Mouse (Mus musculus): ENCODE measurements around the gene Cdc42bpb. TPM values are rescaled to one million over a fixed set of nuclear protein-coding genes. Genes with fewer than 3 reads are reported as not detected.

The Cdc42bpb gene
- polyA plus RNA-seq, 1 experiment from 2014 or later = 29.3 TPM

GRCm38 (mm10) chr12:111333020-111333605 lies 44.4 kb downstream of the Cdc42bpb start:
- no peaks in the 10 kb centered on the region for H3K27me3 ChIP-seq (ENCODE audit: control insufficient read depth, insufficient read depth, low read length)
- H3K9ac ChIP-seq (ENCODE audit: low read length) = no peak overlapping the region
- no peaks in the 10 kb centered on the region for H3K4me1 ChIP-seq (ENCODE audit: control insufficient read depth, insufficient read depth, low read length)
- WGBS = 81% methylated on average over 15 of the region's 15 CpGs
- H3K9me3 ChIP-seq (replicated peaks; ENCODE audit: control insufficient read depth, low read length) = no peaks in the 10 kb centered on the region
- H3K36me3 ChIP-seq (ENCODE audit: control insufficient read depth, insufficient read depth, low read length) = peaks cover 8% of the 10 kb centered on the region
- no peak for ATAC-seq (ENCODE audit: insufficient read depth, low FRiP score)
- H3K4me3 ChIP-seq (replicated peaks; ENCODE audit: low read length) = no peak overlapping the region
- H3K4me2 ChIP-seq (ENCODE audit: low read depth, low read length) = no peak overlapping the region
- no peak overlapping the region for H3K27ac ChIP-seq (ENCODE audit: low read length)

- H3K9ac ChIP-seq (ENCODE audit: low read length) = no peak overlapping the region
- no peaks in the 10 kb centered on the region for H3K27me3 ChIP-seq (ENCODE audit: control insufficient read depth, insufficient read depth, low read length)
- ATAC-seq (ENCODE audit: insufficient read depth, low FRiP score) = no peak
- H3K4me1 ChIP-seq (ENCODE audit: control insufficient read depth, insufficient read depth, low read length) = no peaks in the 10 kb centered on the region
- peaks cover 8% of the 10 kb centered on the region for H3K36me3 ChIP-seq (ENCODE audit: control insufficient read depth, insufficient read depth, low read length)
- 89% methylated on average over 11 of the region's 11 CpGs for WGBS
- H3K9me3 ChIP-seq (replicated peaks; ENCODE audit: control insufficient read depth, low read length) = no peaks in the 10 kb centered on the region
- H3K4me3 ChIP-seq (replicated peaks; ENCODE audit: low read length) = no peak overlapping the region
- no peak overlapping the region for H3K4me2 ChIP-seq (ENCODE audit: low read depth, low read length)
- no peak overlapping the region for H3K27ac ChIP-seq (ENCODE audit: low read length)
Observed at GRCm38 (mm10) chr12:111332443-111332842, 45.1 kb downstream of the Cdc42bpb start.

- Histone ChIP-seq H3K27me3 (ENCODE audit: control insufficient read depth, insufficient read depth, low read length) (no peaks in the 10 kb centered on the region), H3K27ac (ENCODE audit: low read length) (no peak overlapping the region), H3K9me3 (replicated peaks; ENCODE audit: control insufficient read depth, low read length) (no peaks in the 10 kb centered on the region), H3K4me3 (replicated peaks; ENCODE audit: low read length) (no peak overlapping the region), H3K9ac (ENCODE audit: low read length) (no peak overlapping the region), H3K4me1 (ENCODE audit: control insufficient read depth, insufficient read depth, low read length) (no peaks in the 10 kb centered on the region), H3K4me2 (ENCODE audit: low read depth, low read length) (no peak overlapping the region), H3K36me3 (ENCODE audit: control insufficient read depth, insufficient read depth, low read length) (peaks cover 12% of the 10 kb centered on the region; the same call in 1 of the 2 replicates)
- 93% methylated on average over 9 of the region's 9 CpGs for WGBS
- ATAC-seq (ENCODE audit: insufficient read depth, low FRiP score) = no peak
Observed at GRCm38 (mm10) chr12:111331573-111331972, 45.9 kb downstream of the Cdc42bpb start.

GRCm38 (mm10) chr12:111329281-111329680 lies 48.2 kb downstream of the Cdc42bpb start:
- H3K4me3 ChIP-seq (replicated peaks; ENCODE audit: low read length) = no peak overlapping the region
- no peaks in the 10 kb centered on the region for H3K4me1 ChIP-seq (ENCODE audit: control insufficient read depth, insufficient read depth, low read length)
- no peak overlapping the region for H3K9ac ChIP-seq (ENCODE audit: low read length)
- no peaks in the 10 kb centered on the region for H3K27me3 ChIP-seq (ENCODE audit: control insufficient read depth, insufficient read depth, low read length)
- H3K36me3 ChIP-seq (ENCODE audit: control insufficient read depth, insufficient read depth, low read length) = peaks cover 16% of the 10 kb centered on the region
- no peak overlapping the region for H3K4me2 ChIP-seq (ENCODE audit: low read depth, low read length)
- ATAC-seq (ENCODE audit: insufficient read depth, low FRiP score) = no peak
- H3K9me3 ChIP-seq (replicated peaks; ENCODE audit: control insufficient read depth, low read length) = no peaks in the 10 kb centered on the region
- H3K27ac ChIP-seq (ENCODE audit: low read length) = no peak overlapping the region
- 90% methylated on average over 15 of the region's 15 CpGs for whole genome bisulfite sequencing

GRCm38 (mm10) chr12:111328360-111328759 lies 49.2 kb downstream of the Cdc42bpb start:
- H3K4me3 ChIP-seq (replicated peaks; ENCODE audit: low read length) = no peak overlapping the region
- H3K9ac ChIP-seq (ENCODE audit: low read length) = no peak overlapping the region
- H3K27me3 ChIP-seq (ENCODE audit: control insufficient read depth, insufficient read depth, low read length) = no peaks in the 10 kb centered on the region
- H3K27ac ChIP-seq (ENCODE audit: low read length) = no peak overlapping the region
- ATAC-seq (ENCODE audit: insufficient read depth, low FRiP score) = no peak
- H3K36me3 ChIP-seq (ENCODE audit: control insufficient read depth, insufficient read depth, low read length) = peaks cover 20% of the 10 kb centered on the region
- 78% methylated on average over 6 of the region's 6 CpGs for WGBS
- H3K4me1 ChIP-seq (ENCODE audit: control insufficient read depth, insufficient read depth, low read length) = no peaks in the 10 kb centered on the region
- H3K9me3 ChIP-seq (replicated peaks; ENCODE audit: control insufficient read depth, low read length) = no peaks in the 10 kb centered on the region
- H3K4me2 ChIP-seq (ENCODE audit: low read depth, low read length) = no peak overlapping the region

GRCm38 (mm10) chr12:111325744-111326424 lies 51.6 kb downstream of the Cdc42bpb start:
- no peak for ATAC-seq (ENCODE audit: insufficient read depth, low FRiP score)
- Histone ChIP-seq H3K9ac (ENCODE audit: low read length) (no peak overlapping the region), H3K9me3 (replicated peaks; ENCODE audit: control insufficient read depth, low read length) (no peaks in the 10 kb centered on the region), H3K27me3 (ENCODE audit: control insufficient read depth, insufficient read depth, low read length) (no peaks in the 10 kb centered on the region), H3K4me2 (ENCODE audit: low read depth, low read length) (no peak overlapping the region), H3K4me3 (replicated peaks; ENCODE audit: low read length) (no peak overlapping the region), H3K36me3 (ENCODE audit: control insufficient read depth, insufficient read depth, low read length) (peaks cover 25% of the 10 kb centered on the region), H3K4me1 (ENCODE audit: control insufficient read depth, insufficient read depth, low read length) (no peaks in the 10 kb centered on the region), H3K27ac (ENCODE audit: low read length) (no peak overlapping the region)
- WGBS = 92% methylated on average over 18 of the region's 18 CpGs

- no peak overlapping the region for H3K9ac ChIP-seq (ENCODE audit: low read length)
- H3K4me2 ChIP-seq (ENCODE audit: low read depth, low read length) = no peak overlapping the region
- no peak overlapping the region for H3K27ac ChIP-seq (ENCODE audit: low read length)
- no peaks in the 10 kb centered on the region for H3K9me3 ChIP-seq (replicated peaks; ENCODE audit: control insufficient read depth, low read length)
- no peak for ATAC-seq (ENCODE audit: insufficient read depth, low FRiP score)
- no peaks in the 10 kb centered on the region for H3K4me1 ChIP-seq (ENCODE audit: control insufficient read depth, insufficient read depth, low read length)
- no peak overlapping the region for H3K4me3 ChIP-seq (replicated peaks; ENCODE audit: low read length)
- peaks cover 25% of the 10 kb centered on the region for H3K36me3 ChIP-seq (ENCODE audit: control insufficient read depth, insufficient read depth, low read length)
- H3K27me3 ChIP-seq (ENCODE audit: control insufficient read depth, insufficient read depth, low read length) = no peaks in the 10 kb centered on the region
- WGBS = 92% methylated on average over 12 of the region's 12 CpGs
Observed at GRCm38 (mm10) chr12:111324949-111325348, 52.6 kb downstream of the Cdc42bpb start.

- ATAC-seq (ENCODE audit: insufficient read depth, low FRiP score) = no peak
- Histone ChIP-seq H3K36me3 (ENCODE audit: control insufficient read depth, insufficient read depth, low read length) (peaks cover 25% of the 10 kb centered on the region), H3K9me3 (replicated peaks; ENCODE audit: control insufficient read depth, low read length) (no peaks in the 10 kb centered on the region), H3K4me2 (ENCODE audit: low read depth, low read length) (no peak overlapping the region), H3K4me3 (replicated peaks; ENCODE audit: low read length) (no peak overlapping the region), H3K4me1 (ENCODE audit: control insufficient read depth, insufficient read depth, low read length) (no peaks in the 10 kb centered on the region), H3K9ac (ENCODE audit: low read length) (no peak overlapping the region), H3K27me3 (ENCODE audit: control insufficient read depth, insufficient read depth, low read length) (no peaks in the 10 kb centered on the region), H3K27ac (ENCODE audit: low read length) (no peak overlapping the region)
- 94% methylated on average over 21 of the region's 21 CpGs for WGBS
Observed at GRCm38 (mm10) chr12:111324536-111324935, 53.0 kb downstream of the Cdc42bpb start.

- ATAC-seq (ENCODE audit: insufficient read depth, low FRiP score) = no peak
Observed at GRCm38 (mm10) chr12:111323423-111323822, 54.1 kb downstream of the Cdc42bpb start.

More at GRCm38 (mm10) chr12:111323423-111323822, 54.1 kb downstream of the Cdc42bpb start:
- H3K9me3 ChIP-seq (replicated peaks; ENCODE audit: control insufficient read depth, low read length) = no peaks in the 10 kb centered on the region
- H3K4me1 ChIP-seq (ENCODE audit: control insufficient read depth, insufficient read depth, low read length) = no peaks in the 10 kb centered on the region
- WGBS = 85% methylated on average over 4 of the region's 4 CpGs
- H3K27ac ChIP-seq (ENCODE audit: low read length) = no peak overlapping the region
- peaks cover 34% of the 10 kb centered on the region for H3K36me3 ChIP-seq (ENCODE audit: control insufficient read depth, insufficient read depth, low read length)
- H3K4me2 ChIP-seq (ENCODE audit: low read depth, low read length) = no peak overlapping the region
- no peaks in the 10 kb centered on the region for H3K27me3 ChIP-seq (ENCODE audit: control insufficient read depth, insufficient read depth, low read length)
- H3K4me3 ChIP-seq (replicated peaks; ENCODE audit: low read length) = no peak overlapping the region
- H3K9ac ChIP-seq (ENCODE audit: low read length) = no peak overlapping the region

Data from stomach, embryonic 16.5 days (tissue).